Mouse (Mus musculus) CH12.LX (cell line): Measurements from ENCODE around the gene Adgrl3. TPM values are rescaled to one million over a fixed set of nuclear protein-coding genes. Genes with fewer than 3 reads are reported as not detected.

ENCODE experiments used
- DNase-seq: peaks from one replicate; pipeline ENCODE4 v3.0.0-alpha.2; 2013; ENCODE audit errors: extremely low read depth
- H3K27ac ChIP-seq: 2 replicates; pipeline ENCODE4 v1.5.1; 2012; ENCODE audit warnings: low read depth, mild to moderate bottlenecking, control low read depth, moderate library complexity; ENCODE audit not compliant: insufficient read depth
- H3K27me3 ChIP-seq: replicated peaks from 2 replicates; pipeline ENCODE3; 2012; ENCODE audit warnings: inconsistent platforms
- H3K36me3 ChIP-seq, 2 experiments: replicated peaks in 1 of 2; 2 replicates each; pipeline versions ENCODE3 to v1.6.1; 2012; ENCODE audit warnings: inconsistent platforms in 1 of 2, low read length in 1 of 2, mild to moderate bottlenecking in 1 of 2, mixed read lengths in 1 of 2, moderate library complexity in 1 of 2; ENCODE audit not compliant: control insufficient read depth in 1 of 2, insufficient read depth in 1 of 2
- H3K4me1 ChIP-seq, 2 experiments: 2 replicates each; pipeline ENCODE4 v1.6.1; 2012; ENCODE audit warnings: inconsistent platforms in 1 of 2, moderate library complexity in 1 of 2; ENCODE audit not compliant: insufficient read depth in 2 of 2, control insufficient read depth in 1 of 2
- H3K4me2 ChIP-seq: 2 replicates; pipeline ENCODE4 v1.6.1; 2012; ENCODE audit warnings: low read depth, mild to moderate bottlenecking, control low read depth; ENCODE audit not compliant: poor library complexity, insufficient read depth, severe bottlenecking
- H3K4me3 ChIP-seq, 3 experiments: fragments of 150-350 bp in 1 of 3; sonication (generic) in 1 of 3; replicated peaks in 1 of 3; 2 replicates each; pipeline versions ENCODE3 to v1.5.1; 2011 to 2012; ENCODE audit warnings: low read depth in 2 of 3, low read length in 2 of 3, mild to moderate bottlenecking in 2 of 3, moderate library complexity in 2 of 3, control low read depth in 1 of 3, improper control_type of control experiment in 1 of 3, inconsistent platforms in 1 of 3, mixed read lengths in 1 of 3; ENCODE audit not compliant: poor library complexity in 1 of 3
- H3K79me2 ChIP-seq: replicated peaks from 2 replicates; pipeline ENCODE4 v1.6.1; 2012; ENCODE audit warnings: mild to moderate bottlenecking, moderate library complexity; ENCODE audit not compliant: control insufficient read depth, poor library complexity, insufficient read depth, severe bottlenecking; ENCODE audit errors: extremely low read depth
- H3K9ac ChIP-seq: 2 replicates; pipeline ENCODE4 v1.6.1; 2012; ENCODE audit warnings: low read depth, mild to moderate bottlenecking, control low read depth, moderate library complexity; ENCODE audit not compliant: insufficient read depth
- H3K9me3 ChIP-seq: replicated peaks from 2 replicates; pipeline ENCODE3; 2012; ENCODE audit warnings: low read length, inconsistent platforms, mixed read lengths
- CTCF ChIP-seq, 2 experiments: IDR thresholded peaks in 1 of 2; conservative IDR thresholded peaks in 1 of 2; 2 replicates each; pipeline ENCODE4 v1.5.1; 2011 to 2012; ENCODE audit warnings: low read depth in 2 of 2, low read length in 2 of 2, improper control_type of control experiment in 1 of 2, inconsistent platforms in 1 of 2, mild to moderate bottlenecking in 1 of 2, moderate library complexity in 1 of 2
- E2F4 ChIP-seq: IDR thresholded peaks from 2 replicates; pipeline ENCODE4 v1.6.1; 2011; ENCODE audit warnings: low read depth, low read length, improper control_type of control experiment; ENCODE audit not compliant: insufficient replicate concordance
- ELF1 ChIP-seq: IDR thresholded peaks from 2 replicates; pipeline ENCODE4 v1.6.1; 2014; ENCODE audit warnings: low read depth, mild to moderate bottlenecking, inconsistent platforms, low read length, improper control_type of control experiment
- ETS1 ChIP-seq: conservative IDR thresholded peaks from 2 replicates; pipeline ENCODE4 v1.6.1; 2012; ENCODE audit warnings: low read depth, mild to moderate bottlenecking, inconsistent platforms, low read length, improper control_type of control experiment, moderate library complexity
- GABPA ChIP-seq: IDR thresholded peaks from 2 replicates; pipeline ENCODE4 v1.6.1; 2012; ENCODE audit warnings: low read depth, low read length, improper control_type of control experiment, inconsistent platforms; ENCODE audit not compliant: insufficient replicate concordance
- IRF4 ChIP-seq: IDR thresholded peaks from 2 replicates; pipeline ENCODE4 v1.6.1; 2014; ENCODE audit warnings: low read depth, mild to moderate bottlenecking, inconsistent platforms, low read length, improper control_type of control experiment
- MAX ChIP-seq: IDR thresholded peaks from 2 replicates; pipeline ENCODE4 v1.6.1; 2011; ENCODE audit warnings: low read length, improper control_type of control experiment
- MAZ ChIP-seq: IDR thresholded peaks from 2 replicates; pipeline ENCODE4 v1.6.1; 2012; ENCODE audit warnings: low read depth, mild to moderate bottlenecking, inconsistent platforms, low read length, improper control_type of control experiment, moderate library complexity
- PAX5 ChIP-seq: IDR thresholded peaks from 2 replicates; pipeline ENCODE4 v1.6.1; 2012; ENCODE audit warnings: low read length, inconsistent platforms, mixed read lengths
- POLR2A ChIP-seq: IDR thresholded peaks from 2 replicates; pipeline ENCODE4 v1.6.1; 2011; ENCODE audit warnings: low read depth, mild to moderate bottlenecking, improper control_type of control experiment, low read length
- UBTF ChIP-seq: IDR thresholded peaks from 2 replicates; pipeline ENCODE4 v1.6.1; 2012; ENCODE audit warnings: low read depth, mild to moderate bottlenecking, inconsistent platforms, low read length, improper control_type of control experiment, moderate library complexity
- USF1 ChIP-seq: IDR thresholded peaks from 2 replicates; pipeline ENCODE4 v1.6.1; 2014; ENCODE audit warnings: low read depth, mild to moderate bottlenecking, inconsistent platforms, low read length, improper control_type of control experiment
- ZMIZ1 ChIP-seq: IDR thresholded peaks from 2 replicates; pipeline ENCODE4 v1.6.1; 2012; ENCODE audit warnings: low read depth, mild to moderate bottlenecking, inconsistent platforms, low read length, improper control_type of control experiment
- dilution Hi-C: fragments of 300-500 bp; cut with MboI; formaldehyde crosslinking; loops from 2 replicates; pipeline ENCODE4 v1.14.3; 2020; ENCODE audit warnings: low sequenced_read_pairs; ENCODE audit not compliant: extremely low pct_unique_long_range_greater_than_20kb, extremely low pct_ligation_motif_present
- in situ Hi-C: fragments of 300-500 bp; cut with MboI; formaldehyde crosslinking; loops from 3 replicates; pipeline ENCODE4 v1.14.3; 2019; ENCODE audit warnings: low sequenced_read_pairs, low pct_ligation_motif_present, low pct_unique_long_range_greater_than_20kb, mixed read lengths
- polyA plus RNA-seq: library from polyadenylated mRNA; unstranded; fragments of >175 nt; gene quantifications from 2 replicates; pipeline ENCODE4 v1.2.1, GENCODE M21; 2012; ENCODE audit warnings: low read depth; ENCODE audit not compliant: insufficient read length
- total RNA-seq, 2 experiments: library from RNA; depleted of rRNA; stranded (reverse); fragments of 300-350 nt in 1 of 2; fragments of >200 nt in 1 of 2; gene quantifications; 2 replicates each; pipeline ENCODE4 v1.2.3; 2012 to 2014

Adgrl3 gene
- total and polyA plus RNA-seq, 3 experiments: 0.13 TPM; not detected in 2

DNA sequence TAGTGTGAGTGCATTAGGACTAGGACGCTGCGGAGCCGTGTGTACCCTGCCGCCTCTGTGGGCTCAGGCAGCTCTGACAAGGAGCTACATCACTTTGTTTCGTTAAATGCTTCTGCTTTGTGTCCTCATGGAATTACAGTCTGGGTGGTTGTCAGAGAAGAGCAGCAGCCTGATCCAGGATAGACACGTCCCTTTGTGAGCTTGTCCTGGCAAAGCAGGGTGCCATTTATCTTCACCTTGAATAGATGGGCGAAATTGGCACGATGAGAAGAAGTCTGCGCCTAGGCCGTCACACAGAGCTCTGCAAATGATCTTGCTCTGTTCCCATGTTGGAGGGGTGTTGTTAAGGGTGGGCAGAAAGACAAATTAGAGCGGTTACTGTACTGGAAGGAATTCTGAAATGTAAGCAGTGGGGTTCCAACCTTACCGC lies 504.6 kb downstream of the Adgrl3 start:
- no peak overlapping the region for H3K4me3 ChIP-seq
- H3K27ac ChIP-seq: no peak overlapping the region
- TF ChIP-seq E2F4 (no peak), UBTF (no peak), CTCF (conservative IDR thresholded peaks at IDR 0.05 in 1 of 2, IDR thresholded peaks at IDR 0.05 in 1 of 2; ENCODE audit: low read depth in 2 of 2, low read length in 2 of 2) (no peak)
- H3K9ac ChIP-seq: no peak overlapping the region
- in situ Hi-C loops: no loop called here
- no peaks in the 10 kb centered on the region for H3K4me1 ChIP-seq
- no peaks in the 10 kb centered on the region for H3K9me3 ChIP-seq
- H3K79me2 ChIP-seq: no peaks in the 10 kb centered on the region
- H3K4me2 ChIP-seq: no peak overlapping the region
- no peak for DNase-seq
- no peaks in the 10 kb centered on the region for H3K36me3 ChIP-seq
- dilution Hi-C loops: no loop called here
- no peaks in the 10 kb centered on the region for H3K27me3 ChIP-seq

DNA sequence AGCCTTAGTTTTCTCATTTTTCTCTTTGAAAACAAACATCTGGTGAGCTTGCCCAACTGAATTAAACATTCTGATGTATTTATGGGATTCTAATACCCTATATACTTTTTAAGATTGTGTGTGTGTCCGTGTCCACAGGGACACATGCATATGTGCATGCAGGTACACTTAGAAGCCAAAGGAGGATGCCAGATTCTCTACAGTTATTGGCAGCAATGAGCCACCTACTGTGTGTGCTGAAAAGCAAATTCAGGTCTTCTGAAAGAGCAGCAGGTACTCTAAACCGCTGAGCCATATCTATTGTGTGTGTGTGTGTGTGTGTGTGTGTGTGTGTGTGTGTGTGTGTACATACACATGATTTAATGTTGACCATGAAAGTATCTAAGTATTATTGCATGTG lies 505.4 kb downstream of the Adgrl3 start:
- Histone ChIP-seq H3K9ac (no peak overlapping the region), H3K4me3 (no peak overlapping the region), H3K27ac (no peak overlapping the region), H3K4me2 (no peak overlapping the region), H3K27me3 (no peaks in the 10 kb centered on the region), H3K36me3 (no peaks in the 10 kb centered on the region), H3K9me3 (no peaks in the 10 kb centered on the region), H3K79me2 (no peaks in the 10 kb centered on the region), H3K4me1 (no peaks in the 10 kb centered on the region)
- dilution Hi-C loops (no loop called here), in situ Hi-C loops (no loop called here)
- TF ChIP-seq IRF4: no peak
- TF ChIP-seq USF1: no peak
- no peak for TF ChIP-seq E2F4
- TF ChIP-seq POLR2A: no peak
- TF ChIP-seq ZMIZ1: no peak
- no peak for TF ChIP-seq GABPA
- TF ChIP-seq MAZ: no peak
- TF ChIP-seq UBTF: no peak
- TF ChIP-seq ELF1: no peak
- TF ChIP-seq MAX: no peak
- no peak for TF ChIP-seq PAX5
- DNase-seq: no peak

DNA sequence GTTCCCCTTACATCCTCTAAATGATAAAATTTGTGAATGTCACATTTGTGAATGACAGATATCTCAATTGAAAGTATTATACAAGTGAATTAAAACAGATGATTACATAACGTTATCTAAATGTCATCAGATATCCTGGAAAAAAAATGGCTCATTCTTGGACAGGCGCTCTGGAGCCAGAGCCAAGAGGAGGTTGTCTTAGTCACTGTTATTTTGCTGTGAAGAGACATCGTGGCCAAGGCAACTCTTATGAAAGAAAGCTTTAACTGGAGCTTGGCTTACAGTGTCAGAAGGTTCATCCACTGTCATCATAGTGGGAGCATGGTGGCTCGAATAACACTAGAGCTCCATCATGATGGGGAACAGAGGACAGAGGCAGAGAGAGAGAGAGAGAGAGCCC lies 511.7 kb downstream of the Adgrl3 start:
- Histone ChIP-seq H3K79me2 (no peaks in the 10 kb centered on the region), H3K4me3 (no peak overlapping the region), H3K36me3 (no peaks in the 10 kb centered on the region), H3K9ac (no peak overlapping the region), H3K9me3 (no peaks in the 10 kb centered on the region), H3K27ac (no peak overlapping the region), H3K4me2 (no peak overlapping the region), H3K27me3 (no peaks in the 10 kb centered on the region), H3K4me1 (no peaks in the 10 kb centered on the region)
- in situ Hi-C loops (no loop called here), dilution Hi-C loops (no loop called here)
- DNase-seq: no peak
- TF ChIP-seq UBTF: no peak
- TF ChIP-seq ETS1: no peak
- TF ChIP-seq ELF1: no peak
